Comparison of ENCODE assay signal across 8 mouse cellular contexts in genomic region chr14:45318426-45319236, GRCm38 (mm10). TPM values are rescaled to one million over a fixed set of nuclear protein-coding genes. Genes with fewer than 3 reads are reported as not detected.
A peak's percentile ranks its signal among the peaks of the same experiment; 100 is the strongest.
DNase-seq lines count a peak whose midpoint lies in the region; ATAC-seq lines count a peak whose summit lies in the region.

Ero1l (minus strand) TSS chr14:45318771.

- H3K9me3 ChIP-seq in heart, embryonic 13.5 days, result no peaks in the 10 kb centered on the region
- H3K9me3 ChIP-seq in liver, embryonic 12.5 days (replicated peaks), result no peaks in the 10 kb centered on the region

- peak within 1 kb of the TSS; percentile 97 for H3K9ac ChIP-seq in heart, embryonic 13.5 days
- peak within 1 kb of the TSS; percentile 94 for H3K9ac ChIP-seq in liver, embryonic 12.5 days

- WGBS in heart, embryonic 13.5 days, result 2% methylated on average over 63 of the region's 74 CpGs
- WGBS in liver, embryonic 12.5 days (ENCODE audit: insufficient replicate concordance), result under 1% methylated on average over 73 of the region's 74 CpGs

- peaks cover 3% of the 10 kb centered on the region; the same call in 1 of the 2 replicates for H3K4me1 ChIP-seq in brown adipose tissue, adult 24 weeks (ENCODE audit: control insufficient read depth, insufficient read depth, insufficient read length, low read length)
- H3K4me1 ChIP-seq in heart, embryonic 13.5 days, result peaks cover 51% of the 10 kb centered on the region
- peaks cover 83% of the 10 kb centered on the region for H3K4me1 ChIP-seq in liver, embryonic 12.5 days

- H3K4me2 ChIP-seq in heart, embryonic 13.5 days, result peak within 1 kb of the TSS; percentile 84
- peak within 1 kb of the TSS; percentile 92 for H3K4me2 ChIP-seq in liver, embryonic 12.5 days

- H3K27ac ChIP-seq in brown adipose tissue, adult 24 weeks (replicated peaks; ENCODE audit: low read depth, low read length), result peak within 1 kb of the TSS; percentile 74
- peak within 1 kb of the TSS; percentile 96 for H3K27ac ChIP-seq in heart, embryonic 13.5 days (replicated peaks)
- peak within 1 kb of the TSS; percentile 92 for H3K27ac ChIP-seq in liver, embryonic 12.5 days

- peak; percentile 30 for DNase-seq in fibroblast of lung, adult 2 months (ENCODE audit: low read depth)
- peak; percentile 90 for DNase-seq in kidney, postnatal 10 days
- peak; percentile 85 for DNase-seq in naive thymus-derived CD4-positive, alpha-beta T cell, adult 2 months (ENCODE audit: low read depth)
- DNase-seq in splenic B cell, adult 2 months (ENCODE audit: low read depth, low spot score), result peak; percentile 80

- no peaks in the 10 kb centered on the region for H3K27me3 ChIP-seq in heart, embryonic 13.5 days (replicated peaks)
- no peaks in the 10 kb centered on the region for H3K27me3 ChIP-seq in liver, embryonic 12.5 days (replicated peaks)
- H3K27me3 ChIP-seq in splenic B cell, adult 2 months (ENCODE audit: control insufficient read depth, insufficient read depth, low read length, poor library complexity, severe bottlenecking), result no peaks in the 10 kb centered on the region

- H3K36me3 ChIP-seq in heart, embryonic 13.5 days, result no peaks in the 10 kb centered on the region
- no peaks in the 10 kb centered on the region for H3K36me3 ChIP-seq in liver, embryonic 12.5 days
- no peaks in the 10 kb centered on the region for H3K36me3 ChIP-seq in splenic B cell, adult 2 months (ENCODE audit: control insufficient read depth, insufficient read depth, low read length, poor library complexity, severe bottlenecking)

- peak within 1 kb of the TSS; percentile 91 for H3K4me3 ChIP-seq in brown adipose tissue, adult 24 weeks (ENCODE audit: insufficient read depth, low read depth, low read length)
- peak within 1 kb of the TSS; percentile 97 for H3K4me3 ChIP-seq in heart, embryonic 13.5 days
- H3K4me3 ChIP-seq in liver, embryonic 12.5 days, result peak within 1 kb of the TSS; percentile 96

- ATAC-seq in CD4-positive, CD25-positive, alpha-beta regulatory T cell, adult 4 months, result peak; percentile 82
- ATAC-seq in heart, embryonic 13.5 days (ENCODE audit: extremely low read depth, insufficient number of reproducible peaks, low FRiP score, low TSS enrichment), result peak; percentile 87
- ATAC-seq in liver, embryonic 12.5 days, result peak; percentile 88

RNA-seq across cellular contexts. Expression of gene Ero1l, which starts in this region (rescaled TPM):
- polyA plus RNA-seq in CD4-positive, CD25-positive, alpha-beta regulatory T cell, adult 4 months (2017; shearing (Covaris generic)), result 10 to 100 TPM; 17.8 to 28.1 TPM
- 11.7 and 16.8 TPM in 2 replicates for polyA plus RNA-seq in brown adipose tissue, adult 24 weeks (2012; ENCODE audit: insufficient read depth, insufficient read length, missing spikeins)
- polyA plus RNA-seq in heart, embryonic 13.5 days (2015; fragmentation: Nextera tagmentation; extraction: Ambion mirVana), result 32.0 and 37.0 TPM in 2 replicates
- polyA plus RNA-seq in liver, embryonic 12.5 days (2016; fragmentation: Nextera tagmentation; extraction: Ambion mirVana), result 51.1 and 56.7 TPM in 2 replicates

Comparison
In these comparisons a context has a peak if more than half of its experiments do, and no peak if none do; other contexts are left out.
1. Peak in every context shown above with its lines: DNase-seq, ATAC-seq, H3K4me3 ChIP-seq and H3K27ac ChIP-seq.
2. DNase-seq: peak in every context shown above with its lines; median percentile 90 in kidney, postnatal 10 days; 85 in naive thymus-derived CD4-positive, alpha-beta T cell, adult 2 months; 80 in splenic B cell, adult 2 months; 30 in fibroblast of lung, adult 2 months.